Mouse (Mus musculus): ENCODE data around the gene Cxcl2.
A peak's percentile ranks its signal among the peaks of the same experiment; 100 is the strongest.

Gene Cxcl2

GRCm38 (mm10) chr5:90897429-90897828 is 6.2 kb upstream of the Cxcl2 start:
- no peak for DNase-seq

- no peak for DNase-seq
These were observed 4.4 kb upstream of the Cxcl2 start for GRCm38 (mm10) chr5:90899308-90899707.

GRCm38 (mm10) chr5:90900147-90900546 is 3.5 kb upstream of the Cxcl2 start:
- peak; percentile 67 to 74 for DNase-seq

- DNase-seq, result no peak
These were observed 3.0 kb upstream of the Cxcl2 start for GRCm38 (mm10) chr5:90900688-90901087.

GRCm38 (mm10) chr5:90902380-90903260 is 1.1 kb upstream of the Cxcl2 start:
- DNase-seq, result peak in 1 of 2 experiments; percentile 54

- DNase-seq, result peak; percentile 65 to 88
These were observed 5.3 kb downstream of the Cxcl2 start for GRCm38 (mm10) chr5:90908983-90909382.

- no peak for DNase-seq
These were observed 15.8 kb downstream of the Cxcl2 start for GRCm38 (mm10) chr5:90919495-90919894.

GRCm38 (mm10) chr5:90922958-90923357 is 19.3 kb downstream of the Cxcl2 start:
- DNase-seq, result peak in 1 of 2 experiments; percentile 5

GRCm38 (mm10) chr5:90930546-90930945 is 26.9 kb downstream of the Cxcl2 start:
- no peak for DNase-seq

GRCm38 (mm10) chr5:90930971-90931851 is 27.5 kb downstream of the Cxcl2 start, which contains the start of gene Mthfd2l:
Gene Mthfd2l (plus strand): TSS chr5:90931117.
- DNase-seq, result peak; percentile 79 to 92

GRCm38 (mm10) chr5:90931911-90932310 is 28.2 kb downstream of the Cxcl2 start:
- DNase-seq, result no peak

- DNase-seq, result no peak
These were observed 33.0 kb downstream of the Cxcl2 start for GRCm38 (mm10) chr5:90936706-90937105.

- no peak for DNase-seq
These were observed 41.8 kb downstream of the Cxcl2 start for GRCm38 (mm10) chr5:90945453-90945852.

- DNase-seq, result no peak
These were observed 45.8 kb downstream of the Cxcl2 start for GRCm38 (mm10) chr5:90949499-90949898.

GRCm38 (mm10) chr5:90951475-90951874 is 47.8 kb downstream of the Cxcl2 start:
- DNase-seq, result peak; percentile 62 to 72

GRCm38 (mm10) chr5:90952731-90953481 is 49.2 kb downstream of the Cxcl2 start:
- DNase-seq, result peak in 1 of 2 experiments; percentile 5

Measured in kidney, postnatal 36 days (tissue).